Mouse (Mus musculus): ENCODE results near the gene Zbtb44. TPM values are rescaled to one million over a fixed set of nuclear protein-coding genes. Genes with fewer than 3 reads are reported as not detected.

Gene Zbtb44
- polyA plus RNA-seq, 1 experiment from 2014 or later: 5.6 TPM

DNA sequence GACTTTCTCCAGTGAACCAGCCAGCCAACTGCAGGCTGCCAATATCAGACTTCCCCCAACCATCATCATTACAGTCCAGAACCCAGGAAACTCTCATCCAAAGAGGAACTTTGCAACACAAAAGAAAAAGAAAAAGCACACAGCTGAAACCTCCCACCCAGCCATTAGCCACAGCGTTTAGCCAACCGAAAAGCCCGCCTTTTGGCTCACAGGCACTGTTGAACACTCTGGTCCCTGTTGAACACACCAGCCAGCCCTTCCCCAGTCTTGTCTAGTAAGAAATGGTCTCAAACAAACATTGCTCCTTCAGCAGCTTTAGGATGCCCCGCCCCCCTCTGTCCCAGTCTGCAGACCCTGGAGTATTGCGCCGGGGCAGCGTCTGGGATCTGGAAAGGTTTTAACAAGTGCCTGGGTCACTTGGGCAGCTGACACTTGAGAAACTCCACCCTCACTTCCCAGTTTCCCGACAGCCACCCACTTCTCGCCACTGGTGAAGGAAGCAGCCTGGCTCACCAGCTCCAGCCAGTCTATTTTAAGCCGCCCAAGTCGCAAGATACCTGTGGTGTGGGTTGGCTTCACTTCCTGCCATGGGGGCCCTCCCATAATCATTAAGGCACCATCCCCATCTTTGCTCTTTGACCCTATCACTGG lies 89.6 kb downstream of the Zbtb44 start:
- Histone ChIP-seq H3K27me3 (no peaks in the 10 kb centered on the region), H3K9ac (replicated peaks) (no peak overlapping the region), H3K4me3 (no peak overlapping the region), H3K4me1 (peaks cover 13% of the 10 kb centered on the region), H3K4me2 (replicated peaks) (no peak overlapping the region), H3K27ac (replicated peaks) (no peak overlapping the region), H3K9me3 (no peaks in the 10 kb centered on the region), H3K36me3 (no peaks in the 10 kb centered on the region)
- ATAC-seq (replicated peaks): no peak
- WGBS: 61% methylated on average over 11 of the region's 11 CpGs

GRCm38 (mm10) chr9:31120533-31120915 lies 90.1 kb downstream of the Zbtb44 start:
- no peak overlapping the region for H3K9ac ChIP-seq (replicated peaks)
- H3K27ac ChIP-seq (replicated peaks): no peak overlapping the region
- H3K4me3 ChIP-seq: no peak overlapping the region
- no peak overlapping the region for H3K4me2 ChIP-seq (replicated peaks)
- H3K9me3 ChIP-seq: no peaks in the 10 kb centered on the region
- H3K27me3 ChIP-seq: no peaks in the 10 kb centered on the region
- ATAC-seq (replicated peaks): no peak
- WGBS: 65% methylated on average over 4 of the region's 4 CpGs
- no peaks in the 10 kb centered on the region for H3K36me3 ChIP-seq
- peaks cover 13% of the 10 kb centered on the region for H3K4me1 ChIP-seq

DNA sequence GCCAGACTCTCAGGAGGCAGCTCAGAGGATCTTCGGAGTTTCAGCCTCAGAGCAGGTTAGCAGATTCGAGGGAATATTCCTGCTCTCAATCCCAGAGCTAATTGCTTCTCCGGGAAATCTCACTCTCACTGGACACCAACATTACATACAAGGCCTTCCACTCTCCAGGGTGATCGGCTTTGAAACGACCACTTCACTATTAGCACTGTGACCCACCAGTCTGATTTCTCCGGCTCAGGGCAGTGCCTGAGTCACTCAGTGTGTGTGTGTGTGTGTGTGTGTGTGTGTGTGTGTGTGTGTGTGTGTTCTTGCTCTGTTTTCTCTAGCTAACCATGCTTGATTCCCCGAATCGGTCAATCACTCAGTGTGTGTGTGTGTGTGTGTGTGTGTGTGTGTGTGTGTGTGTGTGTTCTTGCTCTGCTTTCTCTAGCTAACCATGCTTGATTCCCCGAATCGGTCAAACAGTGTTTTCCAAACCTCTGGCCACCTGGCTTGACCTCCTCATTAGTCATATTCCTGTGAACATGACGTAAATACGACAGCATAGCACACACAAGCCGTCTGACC lies 92.1 kb downstream of the Zbtb44 start:
- Histone ChIP-seq H3K27me3 (no peaks in the 10 kb centered on the region), H3K4me2 (replicated peaks) (no peak overlapping the region), H3K27ac (replicated peaks) (no peak overlapping the region), H3K9ac (replicated peaks) (no peak overlapping the region), H3K4me3 (no peak overlapping the region), H3K9me3 (no peaks in the 10 kb centered on the region), H3K4me1 (peaks cover 13% of the 10 kb centered on the region), H3K36me3 (no peaks in the 10 kb centered on the region)
- 0 out of 2 replicates have a peak, but pooled peaks have one; percentile 44 for ATAC-seq (replicated peaks)
- 35% methylated on average over 13 of the region's 13 CpGs for WGBS

Other genes starting within 250 kb of the Zbtb44 start
- 2.7 and 3.5 TPM in 2 replicates for gene Adamts15, start 108.2 kb upstream of the Zbtb44 start, polyA plus RNA-seq (2015; fragmentation: Nextera tagmentation; extraction: Ambion mirVana)
- 1.5 and 1.6 TPM in 2 replicates for gene Adamts8, start 88.1 kb upstream of the Zbtb44 start, polyA plus RNA-seq (2015; fragmentation: Nextera tagmentation; extraction: Ambion mirVana)
- 0.27 and 0.36 TPM in 2 replicates for gene St14, start 101.2 kb downstream of the Zbtb44 start, polyA plus RNA-seq (2015; fragmentation: Nextera tagmentation; extraction: Ambion mirVana)
- gene Aplp2, start 181.2 kb downstream of the Zbtb44 start, polyA plus RNA-seq (2015; fragmentation: Nextera tagmentation; extraction: Ambion mirVana): 210 and 227 TPM in 2 replicates
- gene Prdm10, start 249.9 kb downstream of the Zbtb44 start, polyA plus RNA-seq (2015; fragmentation: Nextera tagmentation; extraction: Ambion mirVana): 10.2 and 10.4 TPM in 2 replicates

Measured in forebrain, embryonic 15.5 days (tissue).